Mouse (Mus musculus) intestine, embryonic 16.5 days (tissue): ENCODE results near the gene Gm5426. TPM values are rescaled to one million over a fixed set of nuclear protein-coding genes. Genes with fewer than 3 reads are reported as not detected.

Source experiments
- ATAC-seq: fragments of 200-750 bp; cut with Nextera tagmentation; 2 replicates; pipeline ENCODE4 v1.8.0; 2017; ENCODE audit warnings: moderate TSS enrichment, moderate library complexity
- H3K27ac ChIP-seq: fragments of 300-500 bp; sonication (generic); 2 replicates; pipeline ENCODE4 v1.5.1; 2014; ENCODE audit warnings: mild to moderate bottlenecking, low read length
- H3K27me3 ChIP-seq: fragments of 300-500 bp; sonication (generic); replicated peaks from 2 replicates; pipeline ENCODE4 v1.6.1; 2014; ENCODE audit warnings: low read length, control low read depth, mixed read lengths; ENCODE audit not compliant: control insufficient read depth, insufficient read depth
- H3K36me3 ChIP-seq: fragments of 300-500 bp; sonication (generic); 2 replicates; pipeline ENCODE4 v1.6.1; 2014; ENCODE audit warnings: low read length, control low read depth; ENCODE audit not compliant: control insufficient read depth, insufficient read depth
- H3K4me1 ChIP-seq: fragments of 300-500 bp; sonication (generic); 2 replicates; pipeline ENCODE4 v1.6.1; 2014; ENCODE audit warnings: low read length, control low read depth, mixed read lengths; ENCODE audit not compliant: control insufficient read depth, insufficient read depth
- H3K4me2 ChIP-seq: fragments of 300-500 bp; sonication (generic); 2 replicates; pipeline ENCODE4 v1.6.1; 2014; ENCODE audit warnings: low read depth, low read length, control low read depth
- H3K4me3 ChIP-seq: fragments of 300-500 bp; sonication (generic); 2 replicates; pipeline ENCODE4 v1.5.1; 2014; ENCODE audit warnings: mild to moderate bottlenecking, low read length
- H3K9ac ChIP-seq: fragments of 300-500 bp; sonication (generic); 2 replicates; pipeline ENCODE4 v1.6.1; 2014; ENCODE audit warnings: low read depth, low read length
- H3K9me3 ChIP-seq: fragments of 300-500 bp; sonication (generic); 2 replicates; pipeline ENCODE4 v1.6.1; 2016; ENCODE audit warnings: low read length, control low read depth; ENCODE audit not compliant: control insufficient read depth
- WGBS: fragments of 180-500 bp; shearing (Covaris S2); extraction: QIAGEN DNeasy Blood & Tissue Kit; methylation state at CpG from one replicate; pipeline ENCODE4 v1.1.7; 2014; 5-methylcytosine and 5-hydroxymethylcytosine counted together
- polyA plus RNA-seq: library from polyadenylated mRNA; unstranded; fragments of >200 nt; fragmentation: Nextera tagmentation; extraction: Ambion mirVana; gene quantifications from 2 replicates; pipeline ENCODE4 v1.2.1, GENCODE M21; 2015

Gene Gm5426
- polyA plus RNA-seq, 1 experiment from 2014 or later: not detected

- no peak overlapping the region for H3K9ac ChIP-seq
- 75% methylated on average over 7 of the region's 7 CpGs for WGBS
These were observed 26.7 kb downstream of the Gm5426 start for GRCm38 (mm10) chr10:96162975-96163706.

GRCm38 (mm10) chr10:96163791-96164190, 27.4 kb downstream of the Gm5426 start:
- Histone ChIP-seq H3K4me1 (no peaks in the 10 kb centered on the region), H3K27me3 (no peaks in the 10 kb centered on the region), H3K9ac (no peak overlapping the region), H3K9me3 (0 out of 2 replicates have a peak, but pooled peaks cover 4% of the 10 kb centered on the region), H3K4me3 (no peak overlapping the region), H3K4me2 (no peak overlapping the region), H3K36me3 (no peaks in the 10 kb centered on the region), H3K27ac (no peak overlapping the region)
- ATAC-seq: no peak
- 81% methylated on average over 4 of the region's 4 CpGs for WGBS

More at GRCm38 (mm10) chr10:96162975-96163706, 26.7 kb downstream of the Gm5426 start:
- Histone ChIP-seq H3K9me3 (0 out of 2 replicates have a peak, but pooled peaks cover 4% of the 10 kb centered on the region), H3K27ac (no peak overlapping the region), H3K4me2 (no peak overlapping the region), H3K4me3 (no peak overlapping the region), H3K4me1 (no peaks in the 10 kb centered on the region), H3K27me3 (no peaks in the 10 kb centered on the region), H3K36me3 (no peaks in the 10 kb centered on the region)
- ATAC-seq: no peak

GRCm38 (mm10) chr10:96165260-96165659, 28.9 kb downstream of the Gm5426 start:
- H3K9ac ChIP-seq: no peak overlapping the region
- 85% methylated on average over 4 of the region's 4 CpGs for WGBS
- no peak overlapping the region for H3K4me3 ChIP-seq
- ATAC-seq: no peak
- no peak overlapping the region for H3K27ac ChIP-seq
- H3K9me3 ChIP-seq: 0 out of 2 replicates have a peak, but pooled peaks cover 4% of the 10 kb centered on the region
- H3K36me3 ChIP-seq: no peaks in the 10 kb centered on the region
- no peaks in the 10 kb centered on the region for H3K4me1 ChIP-seq
- no peak overlapping the region for H3K4me2 ChIP-seq
- no peaks in the 10 kb centered on the region for H3K27me3 ChIP-seq

- no peak overlapping the region for H3K27ac ChIP-seq
- H3K4me3 ChIP-seq: no peak overlapping the region
- no peaks in the 10 kb centered on the region for H3K27me3 ChIP-seq
- WGBS: 82% methylated on average over 4 of the region's 4 CpGs
- H3K9me3 ChIP-seq: no peaks in the 10 kb centered on the region
- no peak overlapping the region for H3K9ac ChIP-seq
- ATAC-seq: no peak
- H3K4me1 ChIP-seq: no peaks in the 10 kb centered on the region
- H3K36me3 ChIP-seq: no peaks in the 10 kb centered on the region
- no peak overlapping the region for H3K4me2 ChIP-seq
These were observed 32.6 kb downstream of the Gm5426 start for GRCm38 (mm10) chr10:96168998-96169397.

- ATAC-seq: no peak
- H3K4me3 ChIP-seq: no peak overlapping the region
- no peaks in the 10 kb centered on the region for H3K27me3 ChIP-seq
- no peaks in the 10 kb centered on the region for H3K4me1 ChIP-seq
- H3K27ac ChIP-seq: no peak overlapping the region
- H3K9me3 ChIP-seq: no peaks in the 10 kb centered on the region
- H3K4me2 ChIP-seq: no peak overlapping the region
- H3K36me3 ChIP-seq: no peaks in the 10 kb centered on the region
- no peak overlapping the region for H3K9ac ChIP-seq
These were observed 35.1 kb downstream of the Gm5426 start for GRCm38 (mm10) chr10:96171546-96171945.

- Histone ChIP-seq H3K27me3 (no peaks in the 10 kb centered on the region), H3K4me3 (no peak overlapping the region), H3K27ac (no peak overlapping the region), H3K9me3 (no peaks in the 10 kb centered on the region), H3K4me2 (no peak overlapping the region), H3K36me3 (no peaks in the 10 kb centered on the region), H3K9ac (no peak overlapping the region), H3K4me1 (no peaks in the 10 kb centered on the region)
- ATAC-seq: no peak
- 65% methylated on average over 4 of the region's 4 CpGs for whole genome bisulfite sequencing
These were observed 36.6 kb downstream of the Gm5426 start for GRCm38 (mm10) chr10:96172964-96173363.

GRCm38 (mm10) chr10:96173771-96174170, 37.4 kb downstream of the Gm5426 start:
- Histone ChIP-seq H3K9me3 (no peaks in the 10 kb centered on the region), H3K27me3 (no peaks in the 10 kb centered on the region), H3K4me2 (no peak overlapping the region), H3K9ac (no peak overlapping the region), H3K36me3 (no peaks in the 10 kb centered on the region), H3K27ac (no peak overlapping the region), H3K4me1 (no peaks in the 10 kb centered on the region), H3K4me3 (no peak overlapping the region)
- 81% methylated on average over 10 of the region's 10 CpGs for WGBS
- ATAC-seq: no peak

GRCm38 (mm10) chr10:96176916-96177315, 40.5 kb downstream of the Gm5426 start:
- Histone ChIP-seq H3K9me3 (no peaks in the 10 kb centered on the region), H3K4me2 (no peak overlapping the region), H3K4me1 (0 out of 2 replicates have a peak, but pooled peaks cover 5% of the 10 kb centered on the region), H3K36me3 (no peaks in the 10 kb centered on the region), H3K27me3 (no peaks in the 10 kb centered on the region), H3K27ac (no peak overlapping the region), H3K4me3 (no peak overlapping the region), H3K9ac (no peak overlapping the region)
- WGBS: 95% methylated on average over 6 of the region's 6 CpGs
- ATAC-seq: no peak

- Histone ChIP-seq H3K9me3 (no peaks in the 10 kb centered on the region), H3K36me3 (no peaks in the 10 kb centered on the region), H3K4me1 (0 out of 2 replicates have a peak, but pooled peaks cover 5% of the 10 kb centered on the region), H3K27ac (no peak overlapping the region), H3K9ac (no peak overlapping the region), H3K27me3 (no peaks in the 10 kb centered on the region), H3K4me3 (no peak overlapping the region), H3K4me2 (no peak overlapping the region)
- WGBS: 75% methylated on average over 12 of the region's 12 CpGs
- ATAC-seq: peak; percentile 8; the same call in 1 of the 2 replicates
These were observed 44.4 kb downstream of the Gm5426 start for GRCm38 (mm10) chr10:96180554-96181397.
